Mouse (Mus musculus) lung, postnatal 25 days (tissue): ENCODE data around the gene Hist1h2ba.

Experiments
- DNase-seq: peaks from one replicate; pipeline ENCODE4 v3.0.0; 2022; ENCODE audit warnings: low spot score

The Hist1h2ba gene

DNA sequence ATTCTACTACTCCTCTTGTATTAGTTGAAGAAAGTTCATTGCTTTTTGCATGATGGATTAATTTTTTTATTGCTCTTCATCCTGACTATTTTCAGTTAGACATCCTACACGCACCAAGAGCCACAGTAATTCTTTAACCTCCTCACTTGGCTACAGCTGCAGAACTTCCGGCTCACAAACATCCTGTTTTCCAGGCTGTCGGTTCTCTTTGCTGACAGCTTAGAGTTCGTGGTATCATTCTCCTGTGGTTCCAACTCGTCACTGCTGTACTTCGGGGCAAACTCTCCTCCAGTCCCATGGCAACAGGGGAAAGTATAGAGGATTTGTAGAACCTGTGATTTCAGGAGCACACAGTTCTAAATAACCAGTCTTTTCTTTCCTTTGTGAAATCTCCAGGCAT is 35.7 kb downstream of the Hist1h2ba start:
- peak; percentile 24 for DNase-seq

DNA sequence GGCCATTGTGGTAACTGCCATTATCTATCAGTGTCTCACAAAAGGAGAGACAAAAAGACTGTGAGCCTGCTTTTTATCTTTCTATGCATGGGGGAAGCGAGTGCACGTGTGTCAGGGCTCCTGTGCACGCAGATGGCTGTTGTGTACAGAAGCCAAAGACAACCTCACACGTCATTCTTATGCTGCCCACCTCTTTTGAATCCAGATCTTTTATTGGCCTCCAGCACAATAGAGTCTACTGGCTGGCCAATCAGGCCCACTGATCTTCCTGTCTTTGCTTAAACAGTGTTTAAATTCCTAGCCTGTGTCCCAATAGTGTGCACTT is 40.7 kb downstream of the Hist1h2ba start:
- DNase-seq = no peak

DNA sequence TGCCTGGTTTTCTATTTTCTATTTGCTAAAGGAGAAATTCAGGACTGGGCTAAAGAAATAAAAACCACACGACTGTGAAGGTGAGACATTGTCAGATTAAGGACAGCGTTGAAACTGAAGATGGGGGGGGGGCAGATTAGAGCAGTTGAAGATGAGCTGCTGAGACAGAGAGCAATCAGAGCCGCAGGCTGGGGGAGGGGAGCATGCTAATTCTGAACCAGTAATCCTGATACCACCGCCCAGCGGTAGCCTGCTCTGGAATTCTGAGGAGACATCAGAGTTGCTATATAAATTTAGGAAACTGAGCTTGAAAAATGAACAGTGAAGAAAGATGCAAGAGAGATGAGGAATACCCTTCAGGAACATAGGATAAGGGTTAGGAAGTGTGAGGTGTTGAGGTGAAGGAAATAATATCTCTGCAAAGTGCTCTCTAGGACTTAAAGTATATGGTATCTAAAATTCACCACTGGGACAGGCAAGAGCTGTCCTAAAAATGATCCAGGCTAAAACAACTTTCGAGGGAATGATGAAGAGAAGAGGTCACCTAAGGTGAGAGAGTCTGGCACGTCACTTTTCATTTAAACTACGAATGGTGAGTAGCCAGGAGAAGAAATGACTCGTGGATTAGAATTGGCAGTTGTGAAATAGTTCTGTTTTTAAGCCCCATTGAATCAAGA is 41.2 kb downstream of the Hist1h2ba start:
- no peak for DNase-seq

DNA sequence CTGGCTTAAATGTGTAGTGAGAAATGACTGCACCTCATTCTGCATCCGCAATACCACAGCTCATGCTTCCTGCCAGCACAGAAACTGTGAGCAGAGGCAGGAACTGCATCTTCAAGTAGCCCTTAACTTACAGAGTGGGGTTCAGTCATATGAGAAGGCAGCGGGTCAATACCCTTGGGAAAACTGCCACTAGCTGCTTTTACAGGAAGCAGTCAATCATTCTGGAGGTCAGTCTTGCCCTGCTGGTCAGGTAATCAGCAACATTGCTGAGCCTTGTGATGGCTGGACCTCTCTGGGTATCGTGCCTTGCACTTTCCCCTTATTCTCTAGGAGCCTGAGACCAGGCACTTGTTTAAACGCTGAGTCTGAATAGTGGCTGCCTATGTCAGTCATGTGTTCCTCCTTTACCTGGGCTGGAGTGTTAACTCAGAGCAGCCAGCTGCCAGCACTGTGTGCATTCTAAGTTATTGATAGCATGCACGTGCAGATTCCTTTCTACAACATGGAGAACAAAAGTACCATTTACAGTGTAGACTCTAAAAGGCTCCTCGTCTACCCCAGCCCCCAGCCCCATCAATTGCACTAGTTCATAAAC is 44.8 kb downstream of the Hist1h2ba start:
- no peak for DNase-seq

DNA sequence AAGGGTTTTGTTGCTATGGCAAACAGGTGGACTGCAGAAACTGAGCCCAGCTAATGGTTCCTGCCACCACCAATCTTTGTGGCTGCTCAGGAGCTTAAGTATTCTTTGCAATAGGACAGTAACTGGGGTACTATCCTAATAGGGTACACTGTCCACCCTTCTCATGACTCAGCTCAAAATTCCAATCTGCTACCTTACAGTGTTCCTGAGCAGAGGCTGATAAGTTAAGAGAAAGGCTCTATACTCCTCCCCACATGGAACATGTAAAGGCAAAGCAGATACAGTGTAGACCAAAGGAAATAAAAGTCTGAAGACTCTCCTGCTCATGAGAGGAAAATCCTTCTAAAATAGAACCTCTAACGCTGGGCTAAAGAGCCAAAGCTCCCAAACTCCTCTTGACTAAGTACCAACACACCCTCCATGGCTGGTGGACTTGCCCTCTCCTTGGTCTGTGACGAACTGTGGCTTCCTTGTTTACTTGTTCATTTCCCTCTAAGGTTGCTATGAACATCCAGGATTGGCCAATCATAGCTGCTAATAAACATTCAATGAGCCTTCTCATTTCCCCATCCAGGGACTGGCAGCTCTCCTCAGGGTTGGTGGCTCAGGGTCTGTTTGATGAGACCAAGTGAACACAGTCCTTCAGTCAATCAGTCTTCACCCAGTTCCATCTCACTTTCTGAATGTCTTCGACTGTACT is 46.8 kb downstream of the Hist1h2ba start:
- no peak for DNase-seq

DNA sequence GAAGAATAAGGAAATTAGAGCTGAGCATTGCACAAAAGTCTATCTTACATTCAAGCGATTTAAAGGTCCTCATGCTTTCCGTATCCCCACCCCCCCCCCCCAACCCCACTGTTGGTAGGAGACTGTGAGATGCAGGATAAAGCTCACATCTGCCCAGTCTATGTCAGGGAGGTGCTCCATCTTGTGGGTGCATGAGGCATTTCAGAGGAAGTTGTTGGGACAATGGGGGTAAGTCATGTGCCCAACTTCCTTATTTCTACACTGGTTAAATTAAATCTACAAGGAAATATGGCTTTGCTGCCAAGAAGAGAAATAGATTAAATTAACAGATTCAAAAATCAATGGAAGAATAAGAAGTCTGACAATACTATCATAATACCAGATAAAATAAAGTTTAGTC is 48.4 kb downstream of the Hist1h2ba start:
- peak; percentile 10 for DNase-seq
